Mouse (Mus musculus): Measurements from ENCODE around the gene Tmc8. TPM values are rescaled to one million over a fixed set of nuclear protein-coding genes. Genes with fewer than 3 reads are reported as not detected.

Tmc8 gene
- polyA plus RNA-seq, 1 experiment, result 3.1 TPM

- Histone ChIP-seq H3K9ac (ENCODE audit: low read depth, poor library complexity, severe bottlenecking) (no peak overlapping the region), H3K27ac (ENCODE audit: insufficient read depth, low read length) (no peak overlapping the region), H3K27me3 (ENCODE audit: control insufficient read depth, insufficient read depth, low read length, poor library complexity, severe bottlenecking) (no peaks in the 10 kb centered on the region), H3K4me3 (ENCODE audit: low read depth, low read length) (no peak overlapping the region), H3K36me3 (ENCODE audit: control insufficient read depth, insufficient read depth, low read length, poor library complexity, severe bottlenecking) (no peaks in the 10 kb centered on the region), H3K4me1 (ENCODE audit: control insufficient read depth, insufficient read depth, low read length) (no peaks in the 10 kb centered on the region), H3K9me3 (replicated peaks; ENCODE audit: control insufficient read depth, insufficient read depth, low read length, poor library complexity, severe bottlenecking) (no peaks in the 10 kb centered on the region)
- no peak for TF ChIP-seq EP300 (IDR thresholded peaks at IDR 0.05; ENCODE audit: insufficient read depth, low read depth, low read length)
These were observed 52.2 kb downstream of the Tmc8 start for GRCm38 (mm10) chr11:117834086-117834485.

GRCm38 (mm10) chr11:117836306-117836705, 54.4 kb downstream of the Tmc8 start:
- TF ChIP-seq CTCF (IDR thresholded peaks at IDR 0.05; ENCODE audit: low read depth, low read length), result no peak
- no peaks in the 10 kb centered on the region for H3K9me3 ChIP-seq (replicated peaks; ENCODE audit: control insufficient read depth, insufficient read depth, low read length, poor library complexity, severe bottlenecking)
- H3K27me3 ChIP-seq (ENCODE audit: control insufficient read depth, insufficient read depth, low read length, poor library complexity, severe bottlenecking), result no peaks in the 10 kb centered on the region
- no peak overlapping the region for H3K9ac ChIP-seq (ENCODE audit: low read depth, poor library complexity, severe bottlenecking)
- peaks cover 2% of the 10 kb centered on the region for H3K4me1 ChIP-seq (ENCODE audit: control insufficient read depth, insufficient read depth, low read length)
- H3K27ac ChIP-seq (ENCODE audit: insufficient read depth, low read length), result no peak overlapping the region
- H3K4me3 ChIP-seq (ENCODE audit: low read depth, low read length), result no peak overlapping the region
- no peaks in the 10 kb centered on the region for H3K36me3 ChIP-seq (ENCODE audit: control insufficient read depth, insufficient read depth, low read length, poor library complexity, severe bottlenecking)

DNA sequence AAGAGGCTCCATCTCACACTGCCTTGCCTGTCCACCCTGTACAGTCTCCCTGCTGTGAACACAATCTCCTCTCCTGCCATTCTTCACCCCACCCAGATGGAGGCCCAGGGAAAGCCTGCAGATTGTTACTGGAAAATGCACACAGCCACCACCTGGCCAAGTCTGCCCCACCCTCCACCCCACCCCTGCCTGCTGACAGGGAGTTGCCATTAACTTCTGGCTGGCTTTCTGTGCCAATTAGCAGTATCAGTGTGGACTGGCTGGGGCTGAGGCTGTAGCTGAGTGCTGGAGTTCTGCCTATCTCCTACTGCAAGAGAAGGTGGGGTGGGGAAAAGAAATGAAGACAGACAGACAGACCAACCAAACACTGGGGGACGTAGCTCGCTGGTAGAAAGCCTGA, 56.7 kb downstream of the Tmc8 start:
- TF ChIP-seq POLR2A (IDR thresholded peaks at IDR 0.05; ENCODE audit: insufficient read depth, low read length) (no peak), EP300 (IDR thresholded peaks at IDR 0.05; ENCODE audit: insufficient read depth, low read depth, low read length) (0 out of 2 replicates have a peak, but pooled peaks have one; percentile 40)
- H3K4me3 ChIP-seq (ENCODE audit: low read depth, low read length), result no peak overlapping the region
- H3K36me3 ChIP-seq (ENCODE audit: control insufficient read depth, insufficient read depth, low read length, poor library complexity, severe bottlenecking), result no peaks in the 10 kb centered on the region
- peak overlapping the region; percentile 60 for H3K27ac ChIP-seq (ENCODE audit: insufficient read depth, low read length)
- H3K4me1 ChIP-seq (ENCODE audit: control insufficient read depth, insufficient read depth, low read length), result peaks cover 2% of the 10 kb centered on the region
- no peaks in the 10 kb centered on the region for H3K9me3 ChIP-seq (replicated peaks; ENCODE audit: control insufficient read depth, insufficient read depth, low read length, poor library complexity, severe bottlenecking)
- H3K27me3 ChIP-seq (ENCODE audit: control insufficient read depth, insufficient read depth, low read length, poor library complexity, severe bottlenecking), result no peaks in the 10 kb centered on the region
- H3K9ac ChIP-seq (ENCODE audit: low read depth, poor library complexity, severe bottlenecking), result no peak overlapping the region

GRCm38 (mm10) chr11:117839021-117839420, 57.1 kb downstream of the Tmc8 start:
- Histone ChIP-seq H3K9ac (ENCODE audit: low read depth, poor library complexity, severe bottlenecking) (no peak overlapping the region), H3K36me3 (ENCODE audit: control insufficient read depth, insufficient read depth, low read length, poor library complexity, severe bottlenecking) (no peaks in the 10 kb centered on the region), H3K27me3 (ENCODE audit: control insufficient read depth, insufficient read depth, low read length, poor library complexity, severe bottlenecking) (no peaks in the 10 kb centered on the region), H3K4me1 (ENCODE audit: control insufficient read depth, insufficient read depth, low read length) (peaks cover 2% of the 10 kb centered on the region), H3K27ac (ENCODE audit: insufficient read depth, low read length) (peak overlapping the region; percentile 60), H3K9me3 (replicated peaks; ENCODE audit: control insufficient read depth, insufficient read depth, low read length, poor library complexity, severe bottlenecking) (no peaks in the 10 kb centered on the region), H3K4me3 (ENCODE audit: low read depth, low read length) (no peak overlapping the region)
- TF ChIP-seq EP300 (IDR thresholded peaks at IDR 0.05; ENCODE audit: insufficient read depth, low read depth, low read length), result no peak
- TF ChIP-seq POLR2A (IDR thresholded peaks at IDR 0.05; ENCODE audit: insufficient read depth, low read length), result no peak
- TF ChIP-seq CTCF (IDR thresholded peaks at IDR 0.05; ENCODE audit: low read depth, low read length), result no peak

DNA sequence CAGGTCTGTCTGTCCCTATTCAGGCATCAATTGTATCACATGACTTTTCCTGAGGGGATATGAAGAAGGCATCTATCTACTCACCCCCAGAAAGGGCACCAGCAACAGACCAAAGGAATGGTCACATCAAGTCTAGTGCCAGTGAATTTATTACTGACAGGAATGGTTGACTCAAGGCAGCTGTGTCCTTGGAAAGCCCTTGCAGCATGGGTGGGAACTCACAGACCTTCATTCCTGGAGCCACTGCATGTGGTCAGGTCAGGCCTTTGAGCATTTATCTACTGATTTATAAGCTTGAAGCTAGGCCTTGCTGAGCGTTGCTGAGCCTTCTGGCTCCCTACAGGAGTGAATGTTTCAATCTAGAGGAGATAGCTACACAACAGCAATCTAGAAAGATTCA, 59.0 kb downstream of the Tmc8 start:
- Histone ChIP-seq H3K27ac (ENCODE audit: insufficient read depth, low read length) (no peak overlapping the region), H3K9ac (ENCODE audit: low read depth, poor library complexity, severe bottlenecking) (no peak overlapping the region), H3K27me3 (ENCODE audit: control insufficient read depth, insufficient read depth, low read length, poor library complexity, severe bottlenecking) (no peaks in the 10 kb centered on the region), H3K9me3 (replicated peaks; ENCODE audit: control insufficient read depth, insufficient read depth, low read length, poor library complexity, severe bottlenecking) (no peaks in the 10 kb centered on the region), H3K4me3 (ENCODE audit: low read depth, low read length) (no peak overlapping the region), H3K36me3 (ENCODE audit: control insufficient read depth, insufficient read depth, low read length, poor library complexity, severe bottlenecking) (no peaks in the 10 kb centered on the region), H3K4me1 (ENCODE audit: control insufficient read depth, insufficient read depth, low read length) (peaks cover 2% of the 10 kb centered on the region)
- TF ChIP-seq EP300 (IDR thresholded peaks at IDR 0.05; ENCODE audit: insufficient read depth, low read depth, low read length) (no peak), CTCF (IDR thresholded peaks at IDR 0.05; ENCODE audit: low read depth, low read length) (no peak), POLR2A (IDR thresholded peaks at IDR 0.05; ENCODE audit: insufficient read depth, low read length) (no peak)

Other genes with a start within 250 kb of the Tmc8 start
- gene Tnrc6c, start 127.8 kb upstream of the Tmc8 start, polyA plus RNA-seq (2011; ENCODE audit: insufficient read depth, insufficient read length, low read depth, missing spikeins), result 28.6 and 28.7 TPM in 2 replicates
- 12.3 and 16.4 TPM in 2 replicates for gene Tmc6, start 122 bp downstream of the Tmc8 start, polyA plus RNA-seq (2011; ENCODE audit: insufficient read depth, insufficient read length, low read depth, missing spikeins)
- not detected in 2 replicates for gene 6030468B19Rik, start 15.6 kb downstream of the Tmc8 start, polyA plus RNA-seq (2011; ENCODE audit: insufficient read depth, insufficient read length, low read depth, missing spikeins)
- 1.4 and 2.1 TPM in 2 replicates for gene Gm20708, start 27.6 kb downstream of the Tmc8 start, polyA plus RNA-seq (2011; ENCODE audit: insufficient read depth, insufficient read length, low read depth, missing spikeins)
- 49.1 and 51.9 TPM in 2 replicates for gene Syngr2, start 27.6 kb downstream of the Tmc8 start, polyA plus RNA-seq (2011; ENCODE audit: insufficient read depth, insufficient read length, low read depth, missing spikeins)
- 3.6 and 5.0 TPM in 2 replicates for gene Afmid, start 43.8 kb downstream of the Tmc8 start, polyA plus RNA-seq (2011; ENCODE audit: insufficient read depth, insufficient read length, low read depth, missing spikeins)
- 35.7 and 40.3 TPM in 2 replicates for gene Tk1, start 44.0 kb downstream of the Tmc8 start, polyA plus RNA-seq (2011; ENCODE audit: insufficient read depth, insufficient read length, low read depth, missing spikeins)
- 171 and 183 TPM in 2 replicates for gene Birc5, start 67.2 kb downstream of the Tmc8 start, polyA plus RNA-seq (2011; ENCODE audit: insufficient read depth, insufficient read length, low read depth, missing spikeins)
- gene Tmem235, start 78.7 kb downstream of the Tmc8 start, polyA plus RNA-seq (2011; ENCODE audit: insufficient read depth, insufficient read length, low read depth, missing spikeins), result 0.37 TPM in 1 of 2 replicates, not detected in the other
- gene Tha1, start 91.4 kb downstream of the Tmc8 start, polyA plus RNA-seq (2011; ENCODE audit: insufficient read depth, insufficient read length, low read depth, missing spikeins), result 0.52 and 1.1 TPM in 2 replicates
- gene Socs3, start 188.0 kb downstream of the Tmc8 start, polyA plus RNA-seq (2011; ENCODE audit: insufficient read depth, insufficient read length, low read depth, missing spikeins), result 53.8 and 61.5 TPM in 2 replicates
- gene Pgs1, start 204.2 kb downstream of the Tmc8 start, polyA plus RNA-seq (2011; ENCODE audit: insufficient read depth, insufficient read length, low read depth, missing spikeins), result 31.5 and 35.5 TPM in 2 replicates

Measured in ES-Bruce4 (cell line).